Mouse (Mus musculus) activated CD4-positive, CD25-positive, alpha-beta regulatory T cell, adult 4 months (primary cell): ENCODE measurements around the gene Wbp1l. TPM values are rescaled to one million over a fixed set of nuclear protein-coding genes. Genes with fewer than 3 reads are reported as not detected.

Experiments
- ATAC-seq: one replicate; pipeline ENCODE4 v1.8.0; 2017
- polyA plus RNA-seq, 2 experiments: library from polyadenylated mRNA; unstranded; fragments of 100-300 nt; shearing (Covaris generic); gene quantifications; one replicate each; pipeline ENCODE4 v1.2.1; 2017

Gene Wbp1l
- polyA plus RNA-seq, 2 experiments from 2014 or later = 19.7 to 20.0 TPM

DNA sequence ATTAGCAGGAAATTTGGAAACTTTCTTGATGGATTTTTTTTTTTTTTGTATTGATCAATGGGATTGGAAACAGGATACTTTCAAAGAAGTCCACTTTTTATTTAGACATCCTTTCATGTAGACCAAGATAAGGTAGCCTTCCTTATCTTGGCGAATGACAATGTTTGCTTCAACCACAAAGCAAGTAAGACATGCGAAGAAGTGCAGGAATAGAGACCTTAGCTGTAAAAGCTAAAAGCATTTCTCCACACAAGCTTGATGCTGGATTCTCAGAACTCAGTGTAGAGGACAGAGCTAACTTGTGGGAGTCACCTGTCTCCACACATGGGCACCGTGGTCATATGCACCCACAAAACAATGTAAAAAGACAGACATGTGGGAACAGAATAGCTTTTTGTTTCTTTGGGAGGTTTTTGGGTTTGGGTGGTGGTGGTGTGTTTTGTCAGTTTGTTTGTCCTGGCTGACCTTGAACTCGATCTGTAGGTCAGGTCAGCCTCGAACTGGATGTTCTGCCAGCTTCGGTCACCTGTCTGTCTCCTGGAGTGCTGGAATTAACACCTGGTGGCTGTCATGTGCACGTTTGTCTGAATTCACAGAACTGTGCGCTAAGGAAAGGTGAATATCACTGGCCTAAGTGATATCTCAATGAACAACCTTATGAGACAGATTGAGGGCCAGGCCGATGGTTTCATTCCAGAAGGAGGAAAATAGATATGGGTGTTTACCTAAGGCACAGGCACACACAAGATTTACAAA is 107.8 kb downstream of the Wbp1l start:
- no peak for ATAC-seq

Other genes with a start within 250 kb of the Wbp1l start
- gene 2310034G01Rik, start 248.8 kb upstream of the Wbp1l start, polyA plus RNA-seq = not detected
- 10 to 100 TPM; 86.1 to 87.6 TPM for gene Actr1a, start 203.3 kb upstream of the Wbp1l start, polyA plus RNA-seq
- gene Sufu, start 202.2 kb upstream of the Wbp1l start, polyA plus RNA-seq = 10 to 100 TPM in 1 of 2 experiments, 1 to 10 TPM in 1; 9.4 to 12.2 TPM
- 10 to 100 TPM; 15.8 to 21.3 TPM for gene Trim8, start 97.4 kb upstream of the Wbp1l start, polyA plus RNA-seq
- gene Arl3, start 25.9 kb upstream of the Wbp1l start, polyA plus RNA-seq = 10 to 100 TPM; 22.1 to 24.5 TPM
- gene Sfxn2, start 25.7 kb upstream of the Wbp1l start, polyA plus RNA-seq = 1 to 10 TPM; 4.3 to 6.9 TPM
- gene Cyp17a1, start 74.1 kb downstream of the Wbp1l start, polyA plus RNA-seq = not detected
- gene Borcs7, start 90.8 kb downstream of the Wbp1l start, polyA plus RNA-seq = 1 to 10 TPM; 6.6 to 7.0 TPM
- gene As3mt, start 108.4 kb downstream of the Wbp1l start, polyA plus RNA-seq = 1 to 10 TPM; 6.7 to 8.3 TPM
- gene Cnnm2, start 162.5 kb downstream of the Wbp1l start, polyA plus RNA-seq = 1 to 10 TPM in 1 of 2 experiments, under 1 TPM in 1; 0.84 to 1.2 TPM